Comparison of ENCODE assay signal across 8 mouse cellular contexts in genomic region chrX:99358784-99359183, GRCm38 (mm10).
DNase-seq lines count a peak whose midpoint lies in the region; ATAC-seq lines count a peak whose summit lies in the region.
"Had no signal": no experiment of that assay in that cellular context is flagged by ENCODE, and none has a peak within 500 bp of the region (broad histone marks: within the 10 kb centered on the region; RNA-seq: fewer than 3 reads in every experiment).

No protein-coding gene starts in this region.

- H3K27me3 ChIP-seq in neural tube, embryonic 15.5 days (replicated peaks) = peaks cover 33% of the 10 kb centered on the region; the same call in 1 of the 2 replicates
- H3K27me3 ChIP-seq in stomach, embryonic 16.5 days (ENCODE audit: control insufficient read depth, insufficient read depth, low read length) = peaks cover 18% of the 10 kb centered on the region

- H3K4me3 ChIP-seq in neural tube, embryonic 15.5 days (replicated peaks) = no peak overlapping the region
- H3K4me3 ChIP-seq in stomach, embryonic 16.5 days (replicated peaks; ENCODE audit: low read length) = no peak overlapping the region
- H3K4me3 ChIP-seq: limb, embryonic 15.5 days had no signal

- H3K4me2 ChIP-seq in neural tube, embryonic 15.5 days = no peak overlapping the region
- H3K4me2 ChIP-seq in stomach, embryonic 16.5 days (ENCODE audit: low read depth, low read length) = no peak overlapping the region
- H3K4me2 ChIP-seq: limb, embryonic 15.5 days had no signal

- WGBS in neural tube, embryonic 15.5 days = 65% methylated on average over 1 of the region's 1 CpGs
- WGBS in stomach, embryonic 16.5 days = 41% methylated on average over 1 of the region's 1 CpGs

- H3K4me1 ChIP-seq in neural tube, embryonic 15.5 days = no peaks in the 10 kb centered on the region; the same call in 1 of the 2 replicates
- 0 out of 2 replicates have a peak, but pooled peaks cover 3% of the 10 kb centered on the region for H3K4me1 ChIP-seq in stomach, embryonic 16.5 days (ENCODE audit: control insufficient read depth, insufficient read depth, low read length)

- H3K36me3 ChIP-seq in neural tube, embryonic 15.5 days = no peaks in the 10 kb centered on the region
- H3K36me3 ChIP-seq in stomach, embryonic 16.5 days (ENCODE audit: control insufficient read depth, insufficient read depth, low read length) = no peaks in the 10 kb centered on the region
- H3K36me3 ChIP-seq: limb, embryonic 15.5 days had no signal

- no peaks in the 10 kb centered on the region for H3K9me3 ChIP-seq in neural tube, embryonic 15.5 days (replicated peaks)
- H3K9me3 ChIP-seq in stomach, embryonic 16.5 days (replicated peaks; ENCODE audit: control insufficient read depth, low read length) = no peaks in the 10 kb centered on the region
- H3K9me3 ChIP-seq: limb, embryonic 15.5 days had no signal

- H3K9ac ChIP-seq in neural tube, embryonic 15.5 days (replicated peaks) = no peak overlapping the region
- no peak overlapping the region for H3K9ac ChIP-seq in stomach, embryonic 16.5 days (ENCODE audit: low read length)
- H3K9ac ChIP-seq: limb, embryonic 15.5 days had no signal

- DNase-seq in neural tube, embryonic 10.5 days (ENCODE audit: extremely low spot score, low spot score) = peak; percentile 12
- DNase-seq in heart, adult 9 months (ENCODE audit: low spot score in 2 of 2) = peak; percentile 21 to 31
- DNase-seq in kidney, adult 9 months = peak; percentile 51
- no peak for DNase-seq in layer of hippocampus, adult 8-10 months (ENCODE audit: low spot score in 2 of 2)
- DNase-seq in cerebellum, adult 8-10 months = no peak

- no peak for ATAC-seq in neural tube, embryonic 15.5 days (ENCODE audit: low FRiP score)
- peak; percentile 29; the same call in 1 of the 2 replicates for ATAC-seq in stomach, embryonic 16.5 days (ENCODE audit: insufficient read depth, low FRiP score)

- H3K27ac ChIP-seq in neural tube, embryonic 15.5 days (replicated peaks) = no peak overlapping the region
- H3K27ac ChIP-seq in stomach, embryonic 16.5 days (ENCODE audit: low read length) = no peak overlapping the region
- H3K27ac ChIP-seq: limb, embryonic 15.5 days had no signal

Comparison
In these comparisons a context has a peak if more than half of its experiments do, and no peak if none do; other contexts are left out.
1. DNase-seq: peak in neural tube, embryonic 10.5 days (single experiment), heart, adult 9 months (2 of 2) and kidney, adult 9 months (single experiment); none in layer of hippocampus, adult 8-10 months (0 of 2) and cerebellum, adult 8-10 months (single experiment).